Comparison of ENCODE assay signal across 12 mouse cellular contexts in the genomic region with DNA sequence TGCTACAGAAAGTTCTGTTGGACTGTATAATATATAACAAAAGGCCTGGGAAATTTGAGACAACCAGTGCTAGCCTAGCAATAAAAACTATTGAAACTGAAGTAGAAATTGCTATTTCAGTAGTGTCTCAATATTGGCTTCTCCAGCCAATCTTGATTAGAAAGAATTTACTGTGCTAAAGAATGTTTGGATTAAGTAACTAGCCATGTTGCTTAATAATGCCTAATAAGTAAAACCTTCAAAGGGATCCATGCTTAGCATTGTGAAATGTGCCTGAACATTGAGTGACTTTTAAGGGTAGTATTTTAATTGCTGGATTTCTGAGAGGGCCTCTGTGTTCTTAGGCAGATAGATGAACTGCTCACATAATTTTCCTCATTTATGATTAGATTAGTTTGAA. TPM values are rescaled to one million over a fixed set of nuclear protein-coding genes. Genes with fewer than 3 reads are reported as not detected.
DNase-seq lines count a peak whose midpoint lies in the region; ATAC-seq and TF ChIP-seq lines count a peak whose summit lies in the region.
"Had no signal": no experiment of that assay in that cellular context is flagged by ENCODE, and none has a peak within 500 bp of the region (broad histone marks: within the 10 kb centered on the region; RNA-seq: fewer than 3 reads in every experiment).

No protein-coding gene starts in this region.

- TF ChIP-seq EP300 in liver, embryonic 14.5 days (IDR thresholded peaks at IDR 0.05; ENCODE audit: low read depth) = no peak

- H3K36me3 ChIP-seq in forebrain, embryonic 10.5 days (replicated peaks) = peaks cover 66% of the 10 kb centered on the region
- H3K36me3 ChIP-seq in forebrain, embryonic 11.5 days (ENCODE audit: control insufficient read depth, insufficient read depth, low read length) = peaks cover 5% of the 10 kb centered on the region; the same call in 1 of the 2 replicates
- peaks cover 50% of the 10 kb centered on the region for H3K36me3 ChIP-seq in liver, adult 2 months (ENCODE audit: control insufficient read depth, insufficient read depth, low read length)
- peaks cover 33% of the 10 kb centered on the region for H3K36me3 ChIP-seq in forebrain, postnatal 0 days (ENCODE audit: insufficient read depth)
- H3K36me3 ChIP-seq in liver, embryonic 14.5 days (replicated peaks; ENCODE audit: control insufficient read depth, insufficient read depth, low read depth) = peaks cover 48% of the 10 kb centered on the region
- H3K36me3 ChIP-seq in heart, embryonic 11.5 days (ENCODE audit: control insufficient read depth, insufficient read depth, low read length) = peaks cover 25% of the 10 kb centered on the region

- H3K79me2 ChIP-seq in liver, adult 2 months (ENCODE audit: control insufficient read depth, insufficient read depth, low read length) = peaks cover 13% of the 10 kb centered on the region

- no peaks in the 10 kb centered on the region for H3K9me3 ChIP-seq in forebrain, embryonic 10.5 days
- H3K9me3 ChIP-seq in forebrain, embryonic 11.5 days (ENCODE audit: control insufficient read depth, low read length) = no peaks in the 10 kb centered on the region
- no peaks in the 10 kb centered on the region for H3K9me3 ChIP-seq in forebrain, postnatal 0 days (ENCODE audit: low read length)
- no peaks in the 10 kb centered on the region for H3K9me3 ChIP-seq in liver, embryonic 14.5 days (ENCODE audit: control insufficient read depth, low read length)
- no peaks in the 10 kb centered on the region for H3K9me3 ChIP-seq in heart, embryonic 11.5 days (replicated peaks; ENCODE audit: control insufficient read depth, low read length)
- H3K9me3 ChIP-seq: megakaryocyte, embryonic 14.5 days had no signal

- no peaks in the 10 kb centered on the region for H3K27me3 ChIP-seq in forebrain, embryonic 10.5 days (ENCODE audit: poor library complexity, severe bottlenecking)
- no peaks in the 10 kb centered on the region for H3K27me3 ChIP-seq in forebrain, embryonic 11.5 days (ENCODE audit: control insufficient read depth, insufficient read depth, low read length)
- H3K27me3 ChIP-seq in liver, adult 2 months (ENCODE audit: control insufficient read depth, insufficient read depth, low read length) = no peaks in the 10 kb centered on the region
- no peaks in the 10 kb centered on the region for H3K27me3 ChIP-seq in forebrain, postnatal 0 days (ENCODE audit: insufficient read depth, low read length)
- no peaks in the 10 kb centered on the region for H3K27me3 ChIP-seq in liver, embryonic 14.5 days (ENCODE audit: control insufficient read depth, insufficient read depth, low read length)
- no peaks in the 10 kb centered on the region for H3K27me3 ChIP-seq in heart, embryonic 11.5 days (ENCODE audit: control insufficient read depth, insufficient read depth, low read length)
- H3K27me3 ChIP-seq: megakaryocyte, embryonic 14.5 days had no signal

- TF ChIP-seq POLR2A in liver, adult 2 months (IDR thresholded peaks at IDR 0.05; ENCODE audit: extremely low read depth, insufficient read depth, low read length) = no peak

- no peak for TF ChIP-seq CTCF in liver, adult 2 months (IDR thresholded peaks at IDR 0.05; ENCODE audit: low read depth, low read length)
- TF ChIP-seq CTCF in forebrain, postnatal 0 days (IDR thresholded peaks at IDR 0.05; ENCODE audit: low read depth) = no peak
- TF ChIP-seq CTCF in liver, embryonic 14.5 days (IDR thresholded peaks at IDR 0.05; ENCODE audit: low read depth) = no peak

- no peak overlapping the region for H3K4me2 ChIP-seq in forebrain, embryonic 11.5 days (ENCODE audit: low read depth, low read length, severe bottlenecking)
- peak overlapping the region; percentile 65; the same call in 1 of the 2 replicates for H3K4me2 ChIP-seq in forebrain, postnatal 0 days (ENCODE audit: low read depth)
- H3K4me2 ChIP-seq in liver, embryonic 14.5 days (ENCODE audit: low read depth) = peak overlapping the region; percentile 70
- H3K4me2 ChIP-seq in heart, embryonic 11.5 days = no peak overlapping the region; the same call in 1 of the 2 replicates

- H3K4me1 ChIP-seq in forebrain, embryonic 10.5 days = peaks cover 43% of the 10 kb centered on the region
- H3K4me1 ChIP-seq in forebrain, embryonic 11.5 days (replicated peaks; ENCODE audit: control insufficient read depth, insufficient read depth, low read length) = peaks cover 14% of the 10 kb centered on the region
- peaks cover 31% of the 10 kb centered on the region for H3K4me1 ChIP-seq in liver, adult 2 months (ENCODE audit: control insufficient read depth, insufficient read depth, low read length)
- peaks cover 26% of the 10 kb centered on the region for H3K4me1 ChIP-seq in forebrain, postnatal 0 days (ENCODE audit: insufficient read depth)
- peaks cover 21 to 24% of the 10 kb centered on the region in 2 experiments for H3K4me1 ChIP-seq in liver, embryonic 14.5 days (replicated peaks; ENCODE audit: control insufficient read depth in 2 of 2, insufficient read depth in 2 of 2, low read length in 1 of 2)
- H3K4me1 ChIP-seq in heart, embryonic 11.5 days (ENCODE audit: control insufficient read depth, insufficient read depth, low read length) = peaks cover 15% of the 10 kb centered on the region

- DNase-seq in forebrain, embryonic 10.5 days (ENCODE audit: extremely low spot score, low spot score) = no peak
- no peak for DNase-seq in forebrain, embryonic 11.5 days (ENCODE audit: low spot score)
- peak; percentile 90 for DNase-seq in liver, adult 2 months (ENCODE audit: extremely low read depth, low read depth, low spot score)
- no peak for DNase-seq in liver
- no peak for DNase-seq in forebrain, postnatal 0 days
- no peak for DNase-seq in liver, embryonic 14.5 days (ENCODE audit: low read depth in 3 of 3, low spot score in 3 of 3)
- DNase-seq in thymus, postnatal 4 days = no peak
- DNase-seq: adrenal gland, adult 2 months; heart, postnatal 36 days; thymus, postnatal 25 days had no signal

- ATAC-seq in forebrain, embryonic 11.5 days (replicated peaks; ENCODE audit: low FRiP score) = no peak
- ATAC-seq in forebrain, postnatal 0 days = no peak
- no peak for ATAC-seq in liver, embryonic 14.5 days (ENCODE audit: insufficient read depth)
- ATAC-seq in heart, embryonic 11.5 days (replicated peaks; ENCODE audit: insufficient number of reproducible peaks, low FRiP score, low TSS enrichment) = no peak

- H3K9ac ChIP-seq in forebrain, embryonic 11.5 days (ENCODE audit: low read length) = no peak overlapping the region
- H3K9ac ChIP-seq in liver, adult 2 months (ENCODE audit: low read depth, low read length) = no peak overlapping the region
- no peak overlapping the region for H3K9ac ChIP-seq in forebrain, postnatal 0 days
- H3K9ac ChIP-seq in liver, embryonic 14.5 days (replicated peaks) = no peak overlapping the region
- no peak overlapping the region for H3K9ac ChIP-seq in heart, embryonic 11.5 days (ENCODE audit: low read depth, low read length)

- H3K4me3 ChIP-seq in forebrain, embryonic 10.5 days = peak overlapping the region; percentile 69
- H3K4me3 ChIP-seq in forebrain, embryonic 11.5 days (ENCODE audit: low read depth, low read length) = no peak overlapping the region
- no peak overlapping the region; the same call in 1 of the 2 replicates for H3K4me3 ChIP-seq in liver, adult 2 months (ENCODE audit: insufficient read depth, low read depth, low read length)
- H3K4me3 ChIP-seq in forebrain, postnatal 0 days (ENCODE audit: low read depth, low read length) = no peak overlapping the region
- peak overlapping the region in 1 of 2 experiments; percentile 9; a peak in 1 of 4 replicates for H3K4me3 ChIP-seq in liver, embryonic 14.5 days (ENCODE audit: insufficient read depth in 1 of 2, low read depth in 2 of 2, low read length in 2 of 2)
- H3K4me3 ChIP-seq in heart, embryonic 11.5 days (ENCODE audit: low read depth, low read length) = no peak overlapping the region
- H3K4me3 ChIP-seq: megakaryocyte, embryonic 14.5 days had no signal

- no peak overlapping the region for H3K27ac ChIP-seq in forebrain, embryonic 10.5 days
- no peak overlapping the region for H3K27ac ChIP-seq in forebrain, embryonic 11.5 days (ENCODE audit: low read depth, low read length)
- no peak overlapping the region for H3K27ac ChIP-seq in liver, adult 2 months (replicated peaks; ENCODE audit: insufficient read depth, low read depth, low read length)
- no peak overlapping the region for H3K27ac ChIP-seq in forebrain, postnatal 0 days (ENCODE audit: low read depth, low read length)
- H3K27ac ChIP-seq in liver, embryonic 14.5 days = no peak overlapping the region
- H3K27ac ChIP-seq in heart, embryonic 11.5 days (ENCODE audit: low read depth, low read length) = no peak overlapping the region

RNA-seq across cellular contexts. Expression of a gene that starts 3.6 kb away (rescaled TPM):
- 570 and 635 TPM in 2 replicates for polyA plus RNA-seq in forebrain, embryonic 10.5 days (2016; fragmentation: Nextera tagmentation; extraction: Ambion mirVana)
- 640 and 645 TPM in 2 replicates for polyA plus RNA-seq in forebrain, embryonic 11.5 days (2014; fragmentation: Nextera tagmentation; extraction: Ambion mirVana)
- total RNA-seq in liver, adult 2 months (2014; rRNA removed) = 85.2 and 135 TPM in 2 replicates
- 9.1 and 11.5 TPM in 2 replicates for polyA plus RNA-seq in liver, adult 2 months (2012; rRNA removed)
- total RNA-seq in forebrain, postnatal 0 days (2014; rRNA removed) = 185 and 197 TPM in 2 replicates
- 622 and 667 TPM in 2 replicates for polyA plus RNA-seq in forebrain, postnatal 0 days (2015; fragmentation: Nextera tagmentation; extraction: Ambion mirVana)
- polyA plus RNA-seq in liver, embryonic 14.5 days (2012; rRNA removed) = 13.8 and 30.3 TPM in 2 replicates
- 128 and 130 TPM in 2 replicates for polyA plus RNA-seq in liver, embryonic 14.5 days (2014; fragmentation: Nextera tagmentation; extraction: Ambion mirVana)
- polyA plus RNA-seq in heart, embryonic 11.5 days (2014; fragmentation: Nextera tagmentation; extraction: Ambion mirVana) = 317 and 358 TPM in 2 replicates

RNA-seq across cellular contexts. Expression of a gene that starts 22.6 kb away (rescaled TPM):
- 34.6 and 36.3 TPM in 2 replicates for polyA plus RNA-seq in forebrain, embryonic 10.5 days (2016; fragmentation: Nextera tagmentation; extraction: Ambion mirVana)
- polyA plus RNA-seq in forebrain, embryonic 11.5 days (2014; fragmentation: Nextera tagmentation; extraction: Ambion mirVana) = 35.1 and 36.6 TPM in 2 replicates
- 6.2 and 7.2 TPM in 2 replicates for total RNA-seq in liver, adult 2 months (2014; rRNA removed)
- polyA plus RNA-seq in liver, adult 2 months (2012; rRNA removed) = 3.4 and 4.8 TPM in 2 replicates
- total RNA-seq in forebrain, postnatal 0 days (2014; rRNA removed) = 22.5 and 26.7 TPM in 2 replicates
- 35.8 and 37.9 TPM in 2 replicates for polyA plus RNA-seq in forebrain, postnatal 0 days (2015; fragmentation: Nextera tagmentation; extraction: Ambion mirVana)
- 2.4 and 4.8 TPM in 2 replicates for polyA plus RNA-seq in liver, embryonic 14.5 days (2012; rRNA removed)
- 8.3 and 9.5 TPM in 2 replicates for polyA plus RNA-seq in liver, embryonic 14.5 days (2014; fragmentation: Nextera tagmentation; extraction: Ambion mirVana)
- polyA plus RNA-seq in heart, embryonic 11.5 days (2014; fragmentation: Nextera tagmentation; extraction: Ambion mirVana) = 26.4 and 28.0 TPM in 2 replicates

RNA-seq across cellular contexts. Expression of a gene that starts 32.2 kb away (rescaled TPM):
- 196 and 198 TPM in 2 replicates for polyA plus RNA-seq in forebrain, embryonic 10.5 days (2016; fragmentation: Nextera tagmentation; extraction: Ambion mirVana)
- polyA plus RNA-seq in forebrain, embryonic 11.5 days (2014; fragmentation: Nextera tagmentation; extraction: Ambion mirVana) = 185 and 191 TPM in 2 replicates
- 53.0 and 58.3 TPM in 2 replicates for total RNA-seq in liver, adult 2 months (2014; rRNA removed)
- polyA plus RNA-seq in liver, adult 2 months (2012; rRNA removed) = 16.2 TPM in 2 replicates
- 92.8 and 97.8 TPM in 2 replicates for total RNA-seq in forebrain, postnatal 0 days (2014; rRNA removed)
- polyA plus RNA-seq in forebrain, postnatal 0 days (2015; fragmentation: Nextera tagmentation; extraction: Ambion mirVana) = 118 and 119 TPM in 2 replicates
- polyA plus RNA-seq in liver, embryonic 14.5 days (2012; rRNA removed) = 25.3 and 37.3 TPM in 2 replicates
- polyA plus RNA-seq in liver, embryonic 14.5 days (2014; fragmentation: Nextera tagmentation; extraction: Ambion mirVana) = 73.2 and 78.6 TPM in 2 replicates
- 105 and 123 TPM in 2 replicates for polyA plus RNA-seq in heart, embryonic 11.5 days (2014; fragmentation: Nextera tagmentation; extraction: Ambion mirVana)

Comparison
In these comparisons a context has a peak if more than half of its experiments do, and no peak if none do; other contexts are left out.
1. H3K4me2 ChIP-seq: peak in forebrain, postnatal 0 days (single experiment) and liver, embryonic 14.5 days (single experiment); none in forebrain, embryonic 11.5 days (single experiment) and heart, embryonic 11.5 days (single experiment).